13 mouse cellular contexts compared by ENCODE assay signal in the genomic region with DNA sequence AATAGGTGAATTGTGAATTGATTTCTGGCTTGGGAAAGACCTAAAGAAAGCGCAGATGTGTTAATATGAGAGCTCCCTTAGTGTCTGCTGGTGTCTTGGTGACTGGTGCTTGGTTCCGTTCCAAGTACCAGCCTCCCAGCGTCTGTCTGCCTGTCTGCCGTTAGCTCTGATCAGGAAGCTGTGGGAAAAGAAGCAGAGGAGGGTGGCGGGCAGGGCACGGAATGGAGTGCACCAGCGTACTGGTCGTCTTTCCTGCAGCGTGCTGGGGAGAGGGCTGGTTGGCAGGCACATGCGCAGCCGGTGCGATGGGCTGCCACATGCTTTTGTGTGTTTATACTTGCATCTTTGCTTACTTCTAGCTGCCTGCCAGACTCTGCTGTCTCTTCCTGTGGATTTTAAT. TPM values are rescaled to one million over a fixed set of nuclear protein-coding genes. Genes with fewer than 3 reads are reported as not detected.
DNase-seq lines count a peak whose midpoint lies in the region; ATAC-seq and TF ChIP-seq lines count a peak whose summit lies in the region.
"Had no signal": no experiment of that assay in that cellular context is flagged by ENCODE, and none has a peak within 500 bp of the region (broad histone marks: within the 10 kb centered on the region; RNA-seq: fewer than 3 reads in every experiment).

No protein-coding gene starts in this region.

- peak; percentile 29; the same call in 1 of the 2 replicates for ATAC-seq in megakaryocyte progenitor cell, adult 5-6 weeks (replicated peaks; ENCODE audit: poor library complexity)
- ATAC-seq: liver, embryonic 12.5 days had no signal

- no peak for TF ChIP-seq CTCF in cortical plate, adult 2 months (IDR thresholded peaks at IDR 0.05; ENCODE audit: extremely low read depth, insufficient read depth, low read length)

- H3K4me1 ChIP-seq in cortical plate, adult 2 months (ENCODE audit: control insufficient read depth, insufficient read depth, low read length), result peaks cover 2% of the 10 kb centered on the region; the same call in 1 of the 2 replicates
- H3K4me1 ChIP-seq: embryonic facial prominence, embryonic 13.5 days; liver, embryonic 12.5 days had no signal

- peak; percentile 16 for DNase-seq in cerebellum, adult 9-11 months
- no peak for DNase-seq in cerebellum, adult 11 months
- peak; percentile 30 to 39 for DNase-seq in left cerebral cortex, postnatal 25 days (ENCODE audit: low spot score in 2 of 2)
- no peak for DNase-seq in left cerebral cortex, adult 9 months (ENCODE audit: low spot score in 2 of 2)
- DNase-seq in heart, postnatal 14 days, result no peak
- DNase-seq in adrenal gland, adult 18-20 months (ENCODE audit: low spot score in 2 of 2), result no peak
- DNase-seq: adrenal gland, postnatal 10 days; heart, postnatal 4 days had no signal

- intact Hi-C loops in left cerebral cortex, postnatal 25 days (cut with DNase I), result no loop called here
- intact Hi-C loops in heart, postnatal 14 days (cut with DNase I), result no loop called here

- H3K27ac ChIP-seq in cortical plate, adult 2 months (ENCODE audit: insufficient read depth, low read length), result no peak overlapping the region
- H3K27ac ChIP-seq: embryonic facial prominence, embryonic 13.5 days; left cerebral cortex, adult 2 months; liver, embryonic 12.5 days had no signal

- TF ChIP-seq POLR2A in cortical plate, adult 2 months (IDR thresholded peaks at IDR 0.05; ENCODE audit: extremely low read depth, insufficient read depth, low read length), result no peak

- 0 out of 2 replicates have a peak overlapping the region, but pooled peaks have one; percentile 8 for H3K4me3 ChIP-seq in cortical plate, adult 2 months (ENCODE audit: insufficient read depth, low read length)
- H3K4me3 ChIP-seq: embryonic facial prominence, embryonic 13.5 days; left cerebral cortex, adult 2 months; liver, embryonic 12.5 days had no signal

RNA-seq across cellular contexts. Expression of a gene that starts 14.6 kb away (rescaled TPM):
- total RNA-seq in left cerebral cortex, postnatal 25 days (2021), result 1 to 10 TPM; 1.9 to 3.3 TPM
- 3.5 and 4.0 TPM in 2 replicates for polyA plus RNA-seq in cortical plate, adult 2 months (2012; rRNA removed)
- total RNA-seq in megakaryocyte progenitor cell, adult 5-6 weeks (2015), result 46.1 and 53.0 TPM in 2 replicates
- total RNA-seq in megakaryocyte progenitor cell, adult 5-6 weeks (2017), result 45.9 and 56.2 TPM in 2 replicates
- 1 to 10 TPM; 2.7 to 3.2 TPM for total RNA-seq in heart, postnatal 14 days (2021)
- 1 to 10 TPM in 1 of 2 experiments, under 1 TPM in 1; 0.99 to 1.8 TPM for total RNA-seq in adrenal gland, adult 18-20 months (2021)

RNA-seq across cellular contexts. Expression of a gene that starts 14.7 kb away (rescaled TPM):
- total RNA-seq in left cerebral cortex, postnatal 25 days (2021), result 10 to 100 TPM; 60.0 to 71.3 TPM
- 63.3 and 67.9 TPM in 2 replicates for polyA plus RNA-seq in cortical plate, adult 2 months (2012; rRNA removed)
- 80.3 and 85.5 TPM in 2 replicates for total RNA-seq in megakaryocyte progenitor cell, adult 5-6 weeks (2015)
- 34.1 and 39.4 TPM in 2 replicates for total RNA-seq in megakaryocyte progenitor cell, adult 5-6 weeks (2017)
- total RNA-seq in heart, postnatal 14 days (2021), result 10 to 100 TPM; 31.9 to 32.1 TPM
- total RNA-seq in adrenal gland, adult 18-20 months (2021), result 10 to 100 TPM; 26.4 to 34.4 TPM

RNA-seq across cellular contexts. Expression of a gene that starts 38.6 kb away (rescaled TPM):
- 10 to 100 TPM; 13.5 to 13.9 TPM for total RNA-seq in left cerebral cortex, postnatal 25 days (2021)
- polyA plus RNA-seq in cortical plate, adult 2 months (2012; rRNA removed), result 6.9 and 8.8 TPM in 2 replicates
- total RNA-seq in megakaryocyte progenitor cell, adult 5-6 weeks (2015), result 21.5 and 30.9 TPM in 2 replicates
- 38.4 and 40.8 TPM in 2 replicates for total RNA-seq in megakaryocyte progenitor cell, adult 5-6 weeks (2017)
- 1 to 10 TPM; 7.3 to 9.0 TPM for total RNA-seq in heart, postnatal 14 days (2021)
- total RNA-seq in adrenal gland, adult 18-20 months (2021), result 1 to 10 TPM; 7.2 to 8.0 TPM

RNA-seq across cellular contexts. Expression of a gene that starts 39.0 kb away (rescaled TPM):
- 10 to 100 TPM; 16.1 to 16.7 TPM for total RNA-seq in left cerebral cortex, postnatal 25 days (2021)
- 12.5 and 12.6 TPM in 2 replicates for polyA plus RNA-seq in cortical plate, adult 2 months (2012; rRNA removed)
- total RNA-seq in megakaryocyte progenitor cell, adult 5-6 weeks (2015), result 47.7 and 52.3 TPM in 2 replicates
- 60.2 and 77.1 TPM in 2 replicates for total RNA-seq in megakaryocyte progenitor cell, adult 5-6 weeks (2017)
- 10 to 100 TPM; 11.9 to 12.0 TPM for total RNA-seq in heart, postnatal 14 days (2021)
- 10 to 100 TPM; 19.8 to 24.6 TPM for total RNA-seq in adrenal gland, adult 18-20 months (2021)

Comparison
In these comparisons a context has a peak if more than half of its experiments do, and no peak if none do; other contexts are left out.
1. DNase-seq: peak in cerebellum, adult 9-11 months (single experiment) and left cerebral cortex, postnatal 25 days (2 of 2); none in cerebellum, adult 11 months (single experiment), left cerebral cortex, adult 9 months (0 of 2), heart, postnatal 14 days (0 of 2) and adrenal gland, adult 18-20 months (0 of 2).
2. RNA of a gene that starts 14.6 kb away (total RNA-seq): 45.9 to 56.2 TPM in megakaryocyte progenitor cell, adult 5-6 weeks; 1.9 to 3.3 TPM in left cerebral cortex, postnatal 25 days, 2.7 to 3.2 TPM in heart, postnatal 14 days and 0.99 to 1.8 TPM in adrenal gland, adult 18-20 months; every median in the first group is over 10 times any median in the second.